Mouse (Mus musculus) heart, postnatal 0 days (tissue): ENCODE measurements at regions not wholly inside any gene's neighbourhood (a gene's known extent, or its start where the extent isn't known, plus 50 kb on each side); places are given as distances from the start of the nearest gene placed in this dataset.

Experiments used
- CTCF ChIP-seq: IDR thresholded peaks from 2 replicates; pipeline ENCODE4 v1.5.1; 2016; ENCODE audit warnings: antibody characterized with exemption, control low read depth, low read depth
- EP300 ChIP-seq: IDR thresholded peaks from 2 replicates; pipeline ENCODE4 v1.6.1; 2016; ENCODE audit warnings: antibody characterized with exemption, low read depth

GRCm38 (mm10) chr3:83453462-83453861 lies 312.7 kb upstream of the Sfrp2 start:
- TF ChIP-seq CTCF: no peak
- TF ChIP-seq EP300: no peak
